Mouse (Mus musculus): ENCODE measurements around the gene Slc20a1. TPM values are rescaled to one million over a fixed set of nuclear protein-coding genes. Genes with fewer than 3 reads are reported as not detected.
A peak's percentile ranks its signal among the peaks of the same experiment; 100 is the strongest.

Gene Slc20a1
- total RNA-seq (2021) = 10 to 100 TPM; 11.3 to 12.4 TPM

DNA sequence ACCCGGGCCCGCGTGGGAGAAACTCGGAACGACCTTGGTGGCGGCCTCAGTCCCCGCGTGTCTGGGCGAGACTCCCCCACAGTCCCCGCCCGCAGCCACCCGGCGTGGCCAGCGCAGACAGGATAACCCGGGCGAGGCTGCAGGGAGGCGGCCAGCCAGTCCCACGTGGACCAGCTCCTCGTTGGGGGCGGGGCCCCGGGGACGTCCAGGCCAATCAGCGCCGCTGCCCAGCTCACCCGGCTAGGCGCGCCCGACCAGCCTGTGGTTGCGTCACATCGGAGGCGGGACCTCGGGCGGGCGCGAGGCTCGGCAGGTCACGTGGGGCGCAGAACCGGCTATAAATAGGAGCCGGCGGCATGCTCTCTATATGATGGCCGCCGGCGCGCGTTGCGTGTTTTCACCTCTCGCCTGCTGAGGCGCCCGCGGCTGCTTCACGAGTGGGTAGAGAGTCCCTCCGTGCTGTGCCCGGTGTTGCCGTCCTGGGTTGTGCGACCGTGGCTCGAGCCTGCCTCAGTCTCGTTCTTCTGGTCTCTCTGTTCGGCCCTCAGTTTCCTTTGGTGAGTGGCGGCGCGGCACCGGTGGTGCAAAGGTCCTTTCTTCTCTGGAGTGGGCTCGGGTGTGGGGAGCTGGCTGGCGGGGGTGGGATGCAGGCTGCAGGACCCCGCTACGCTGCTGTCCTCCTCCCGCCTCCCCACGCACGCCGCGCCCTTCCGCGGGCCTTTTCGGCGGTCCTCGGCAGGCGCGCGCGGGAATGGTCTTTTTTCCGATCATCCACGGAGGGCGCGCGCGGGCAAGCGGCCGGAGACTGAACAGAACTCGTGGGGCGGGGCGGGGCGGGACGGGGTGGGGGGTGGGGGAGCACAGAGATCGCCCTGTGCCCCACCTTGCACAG, at the start of gene Slc20a1:
TSS of gene Slc20a1 (plus strand) at position 329 of the 892 bp plus-strand sequence.
- peak; percentile 99 for DNase-seq (ENCODE audit: low spot score)
- intact Hi-C loops (cut with DNase I) = loop anchor here (1.0 to 5.0 kb wide), 2 partner anchors 69 to 251 kb away; partner anchors contain the start of gene Chchd5

GRCm38 (mm10) chr2:129148836-129149235, 49.7 kb upstream of the Slc20a1 start:
- intact Hi-C loops (cut with DNase I) = no loop called here
- no peak for DNase-seq (ENCODE audit: low spot score)

GRCm38 (mm10) chr2:129150386-129150785, 48.2 kb upstream of the Slc20a1 start:
- intact Hi-C loops (cut with DNase I) = no loop called here
- no peak for DNase-seq (ENCODE audit: low spot score)

- DNase-seq (ENCODE audit: low spot score) = no peak
- intact Hi-C loops (cut with DNase I) = no loop called here
Observed at GRCm38 (mm10) chr2:129151111-129151510, 47.5 kb upstream of the Slc20a1 start.

DNA sequence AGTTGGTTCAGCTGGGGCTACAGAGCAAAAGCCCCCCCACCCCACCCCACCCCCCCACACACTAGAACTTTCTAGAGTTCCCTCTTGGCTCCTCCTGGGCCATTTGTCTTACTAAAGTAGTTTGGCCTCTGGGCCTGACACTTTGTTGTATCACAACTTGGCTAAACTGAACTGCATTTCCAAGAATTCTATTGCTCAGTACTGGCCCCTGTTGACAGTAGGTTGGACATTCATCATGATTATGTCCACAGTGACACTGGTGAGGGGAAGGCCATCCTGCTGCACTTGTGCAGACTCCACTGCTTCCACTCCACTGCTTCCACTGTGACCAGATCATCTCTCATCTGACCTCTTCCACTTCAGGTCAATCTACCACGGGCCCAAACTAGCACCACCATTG, 45.8 kb upstream of the Slc20a1 start:
- DNase-seq (ENCODE audit: low spot score) = no peak
- intact Hi-C loops (cut with DNase I) = no loop called here

GRCm38 (mm10) chr2:129164815-129165214, 33.7 kb upstream of the Slc20a1 start:
- intact Hi-C loops (cut with DNase I) = no loop called here
- DNase-seq (ENCODE audit: low spot score) = no peak

DNA sequence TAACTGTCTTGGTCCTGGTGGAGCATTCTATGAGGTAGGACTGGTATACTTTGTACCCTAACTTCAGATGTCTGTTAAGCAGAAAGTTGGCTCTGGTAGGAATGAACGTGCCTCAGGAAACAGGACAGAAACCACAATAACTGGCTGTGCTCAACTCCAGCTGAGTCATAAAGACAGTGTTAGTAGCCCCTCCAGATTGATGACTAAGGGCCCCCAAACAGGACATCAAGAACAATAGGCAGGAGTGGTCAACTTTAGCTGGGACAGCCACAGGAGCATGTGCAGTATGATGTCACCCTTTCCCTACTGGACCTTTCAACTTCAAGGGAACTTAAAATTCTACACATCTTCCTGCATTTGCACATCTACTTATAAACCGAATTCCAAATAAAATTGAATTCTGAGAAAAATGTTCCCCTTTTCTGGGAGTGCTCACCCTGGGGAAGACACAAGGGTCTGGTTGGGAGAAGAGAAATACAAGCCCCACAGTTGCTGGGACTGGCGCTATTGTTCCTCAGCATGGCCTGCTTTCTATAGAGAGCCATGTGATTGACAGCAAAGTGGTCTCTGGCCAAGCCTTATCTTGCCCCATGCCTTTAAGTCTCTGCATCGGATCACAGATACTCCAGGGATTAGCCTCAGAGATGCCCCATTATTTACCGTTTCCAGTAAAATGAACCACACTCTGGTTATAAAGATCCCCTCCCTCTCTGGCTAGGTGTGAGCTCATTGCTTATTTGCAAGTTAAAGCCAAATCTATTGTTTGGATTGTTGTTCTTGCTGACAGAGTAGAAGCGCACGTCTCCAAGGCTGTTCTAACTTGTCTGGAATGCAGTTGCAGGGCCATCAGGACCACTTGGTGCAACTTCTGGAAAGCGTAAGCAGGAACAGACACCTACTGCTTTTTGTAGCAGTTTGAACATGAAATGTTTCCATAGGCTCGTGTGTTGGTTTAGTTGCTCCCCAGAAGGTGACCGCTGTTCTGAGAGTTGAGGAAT, 31.8 kb upstream of the Slc20a1 start:
- intact Hi-C loops (cut with DNase I) = no loop called here
- no peak for DNase-seq (ENCODE audit: low spot score)

DNA sequence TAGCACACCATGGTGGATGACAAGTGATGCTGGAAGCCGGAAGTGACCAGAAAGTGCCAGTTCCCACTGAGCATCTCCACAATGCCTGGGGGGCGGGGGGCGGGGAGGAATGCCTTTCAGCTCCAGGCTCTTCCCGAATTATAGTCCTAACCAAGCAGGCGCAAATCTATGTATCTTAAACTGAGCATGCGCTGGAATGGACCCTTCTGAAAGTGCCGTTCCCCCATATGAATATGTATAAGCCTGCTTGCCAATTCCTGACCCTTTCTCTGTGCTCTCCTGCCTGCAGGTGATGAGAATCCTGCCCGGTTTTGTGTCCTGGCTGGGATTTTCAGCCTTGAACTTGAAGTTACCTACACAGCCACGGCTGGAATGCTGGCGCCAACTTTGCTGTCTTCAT, 25.2 kb upstream of the Slc20a1 start:
- intact Hi-C loops (cut with DNase I) = loop anchor here (5.0 kb wide), 1 partner anchor 264 kb away; no protein-coding TSS in a partner anchor
- no peak for DNase-seq (ENCODE audit: low spot score)

DNA sequence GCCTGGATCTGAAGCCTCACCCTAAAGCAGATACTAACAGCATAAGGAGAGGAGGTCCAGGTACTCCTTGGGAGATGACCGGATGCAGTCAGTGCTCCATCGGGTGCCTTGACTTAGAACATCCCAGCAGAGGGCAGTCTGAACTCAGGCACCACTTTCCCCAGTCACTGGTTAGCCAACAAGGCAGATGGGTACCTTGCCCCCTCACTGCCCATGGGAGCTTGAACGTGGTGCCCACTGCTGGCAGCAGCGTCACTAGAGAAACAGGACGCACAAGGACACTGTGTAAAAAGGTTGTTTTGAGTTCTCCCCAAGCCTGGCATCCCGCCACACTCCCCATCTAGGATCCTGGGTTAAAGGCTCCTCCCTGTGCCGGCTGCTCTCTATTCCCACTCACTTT, 24.1 kb upstream of the Slc20a1 start:
- no peak for DNase-seq (ENCODE audit: low spot score)
- intact Hi-C loops (cut with DNase I) = loop anchor here (1.0 to 5.0 kb wide), 2 partner anchors 84 to 263 kb away; no protein-coding TSS in a partner anchor

DNA sequence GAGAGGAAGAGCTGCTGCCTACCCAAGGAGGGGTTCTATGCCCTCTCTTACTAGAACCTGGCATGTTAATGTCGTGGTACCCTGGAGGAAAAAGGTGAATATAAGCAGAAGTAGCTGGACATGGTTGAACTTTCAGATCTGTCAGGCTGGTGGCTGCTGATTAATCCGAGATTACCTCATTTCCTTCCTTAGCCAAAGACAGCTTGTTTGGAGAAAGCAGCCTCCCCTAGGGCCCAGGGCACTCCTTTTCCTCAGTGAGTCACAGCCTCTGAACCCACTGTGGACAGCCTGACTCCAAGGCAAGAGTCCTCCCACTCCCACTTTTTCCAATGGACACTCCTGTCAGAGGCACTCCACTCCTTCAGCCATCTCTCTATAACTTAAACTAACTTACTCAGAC, 22.9 kb upstream of the Slc20a1 start:
- DNase-seq (ENCODE audit: low spot score) = no peak
- intact Hi-C loops (cut with DNase I) = no loop called here

GRCm38 (mm10) chr2:129176676-129177420, 21.7 kb upstream of the Slc20a1 start:
- no peak for DNase-seq (ENCODE audit: low spot score)
- intact Hi-C loops (cut with DNase I) = no loop called here

DNA sequence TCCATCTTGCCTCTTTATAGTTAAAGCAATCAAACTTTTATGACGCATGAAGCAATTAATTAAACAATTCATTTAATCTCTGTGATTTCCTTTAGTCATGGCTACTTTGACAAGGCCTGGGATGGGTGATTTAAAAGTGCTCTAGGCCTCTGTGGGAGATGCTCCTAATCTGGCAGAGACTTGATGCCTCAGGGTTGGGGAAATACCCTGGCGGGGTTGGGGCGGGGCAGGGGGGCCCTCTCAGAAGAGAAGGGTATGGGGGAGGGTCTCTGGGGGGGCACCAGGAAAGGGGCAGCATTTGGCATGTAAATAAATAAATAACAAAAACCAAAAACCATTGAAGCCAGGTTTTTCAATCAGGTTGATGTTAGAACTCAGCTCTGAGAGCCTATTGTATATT, 20.9 kb upstream of the Slc20a1 start:
- intact Hi-C loops (cut with DNase I) = no loop called here

DNA sequence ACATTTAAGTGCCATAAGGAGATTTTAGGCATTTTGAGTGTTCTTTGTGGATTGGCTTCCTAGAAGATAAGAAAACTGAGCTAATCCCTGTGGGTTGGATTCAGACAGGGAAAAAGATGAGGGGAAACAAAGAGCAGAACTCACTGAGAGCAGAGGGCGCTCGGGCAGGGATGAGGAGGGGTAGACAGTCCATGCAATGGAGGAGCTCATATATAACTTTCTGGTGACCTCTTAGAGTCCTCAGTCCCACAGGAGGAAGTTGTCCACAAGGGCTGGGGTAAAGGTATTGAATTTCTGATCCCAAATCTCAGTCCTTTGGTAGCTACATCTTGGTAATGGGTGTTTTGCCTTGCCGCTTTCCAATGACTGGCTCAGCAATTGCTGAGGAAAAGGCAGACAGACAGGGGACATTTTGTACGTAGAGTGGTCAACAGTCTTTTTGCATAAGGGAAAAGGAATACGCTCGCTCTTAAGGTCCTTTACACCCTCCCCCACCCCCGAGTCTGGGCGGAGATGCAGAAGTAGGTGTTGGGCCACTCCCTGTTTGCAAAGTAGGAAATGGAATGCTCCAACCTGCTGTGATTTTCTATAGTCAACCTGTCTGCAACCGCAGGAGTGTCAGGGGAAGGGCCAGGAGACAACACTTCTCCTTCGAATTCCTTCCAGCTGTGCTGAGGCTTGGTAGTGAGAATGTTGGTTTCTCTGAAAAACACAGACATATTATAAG, 20.2 kb upstream of the Slc20a1 start:
- intact Hi-C loops (cut with DNase I) = no loop called here
- DNase-seq (ENCODE audit: low spot score) = no peak

More for the DNA sequence above, 20.9 kb upstream of the Slc20a1 start:
- DNase-seq (ENCODE audit: low spot score) = no peak

- no peak for DNase-seq (ENCODE audit: low spot score)
- intact Hi-C loops (cut with DNase I) = no loop called here
Observed at GRCm38 (mm10) chr2:129179946-129180853, 18.4 kb upstream of the Slc20a1 start.

DNA sequence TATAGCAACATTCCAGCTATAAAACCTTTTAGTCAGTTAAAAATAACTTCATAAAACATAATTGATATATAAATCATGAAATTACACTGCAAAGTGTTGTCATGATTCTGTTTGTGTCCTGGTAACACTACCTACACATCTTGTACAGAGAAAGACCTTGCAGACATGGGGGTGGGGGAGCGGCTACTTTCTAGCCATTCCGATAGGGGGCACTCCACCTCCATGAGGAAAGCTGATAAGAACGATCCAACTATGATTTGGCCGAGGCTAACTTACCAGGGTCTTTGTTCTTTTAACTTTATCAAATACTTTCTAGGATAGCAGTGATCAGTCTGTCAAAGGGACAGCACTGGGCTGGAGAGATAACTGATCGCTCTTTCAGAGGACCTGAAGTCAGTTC, 17.1 kb upstream of the Slc20a1 start:
- no peak for DNase-seq (ENCODE audit: low spot score)
- intact Hi-C loops (cut with DNase I) = no loop called here

DNA sequence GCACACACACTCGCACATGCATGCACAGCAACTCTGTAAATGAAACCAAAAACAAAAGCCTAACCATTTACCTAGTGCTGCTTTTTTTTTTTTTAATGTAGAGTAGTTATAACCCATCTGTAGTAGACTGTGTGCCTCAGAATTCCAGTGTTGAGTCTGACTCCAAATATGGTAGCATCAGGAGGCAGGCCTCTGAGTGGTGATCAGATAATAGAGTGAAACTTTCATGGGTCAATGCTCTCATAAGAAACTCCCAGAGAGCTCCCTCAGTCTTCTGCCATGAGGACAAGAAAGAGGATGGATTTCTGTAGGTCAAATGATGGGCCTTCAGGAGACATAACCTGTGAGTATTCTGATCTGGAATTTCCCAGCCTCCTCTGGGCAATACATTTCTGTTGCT, 16.2 kb upstream of the Slc20a1 start:
- no peak for DNase-seq (ENCODE audit: low spot score)
- intact Hi-C loops (cut with DNase I) = no loop called here

DNA sequence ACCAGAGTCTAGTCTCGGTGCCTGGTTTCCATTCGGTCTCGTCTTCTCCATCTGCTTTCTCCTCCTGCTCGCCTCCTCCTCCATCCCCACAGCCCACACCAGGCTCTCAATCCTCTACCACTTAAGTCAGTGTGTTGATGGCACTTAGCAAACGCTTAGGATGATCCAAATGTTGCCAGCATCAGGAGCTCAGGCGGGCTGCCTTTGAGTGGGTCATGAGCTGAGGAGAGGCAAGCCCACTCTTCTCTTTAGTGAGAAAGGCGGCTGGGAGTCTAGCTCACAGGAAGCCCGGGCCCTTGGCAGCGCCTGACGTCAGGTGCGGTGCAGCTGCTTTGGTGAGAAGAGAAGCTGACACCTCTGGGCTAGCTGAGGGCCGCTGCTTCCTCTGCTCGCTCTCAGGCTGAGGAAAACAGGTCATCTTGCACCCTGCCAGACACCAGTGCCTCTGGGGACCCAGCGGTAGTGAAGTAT, 15.0 kb upstream of the Slc20a1 start:
- DNase-seq (ENCODE audit: low spot score) = no peak
- intact Hi-C loops (cut with DNase I) = no loop called here

- intact Hi-C loops (cut with DNase I) = no loop called here
- no peak for DNase-seq (ENCODE audit: low spot score)
Observed at GRCm38 (mm10) chr2:129184853-129185252, 13.7 kb upstream of the Slc20a1 start.
